Mouse (Mus musculus) spleen, postnatal 14 days (tissue): ENCODE results near the gene Akr1c13.
A peak's percentile ranks its signal among the peaks of the same experiment; 100 is the strongest.
"Not testable (repeated sequence)": the region's sequence is repeated elsewhere in the genome, so short reads cannot be mapped to it uniquely, and the experiment has no call there.

ENCODE experiments used
- DNase-seq, 2 experiments: peaks; one replicate each; pipeline ENCODE4 v3.0.0; 2021 to 2022; ENCODE audit warnings: low spot score in 2 of 2

The Akr1c13 gene

GRCm38 (mm10) chr13:4190904-4191303 lies at the start of gene Akr1c13:
Gene Akr1c13 (plus strand): TSS chr13:4191150.
- peak in 1 of 2 experiments; percentile 5 for DNase-seq

GRCm38 (mm10) chr13:4144261-4144660 lies 46.7 kb upstream of the Akr1c13 start:
- no peak for DNase-seq

- DNase-seq: no peak
These were observed 40.4 kb upstream of the Akr1c13 start, which contains the start of gene Akr1c18 for GRCm38 (mm10) chr13:4150518-4150917. Gene Akr1c18 (minus strand): TSS chr13:4150654.

GRCm38 (mm10) chr13:4152908-4153307 lies 38.0 kb upstream of the Akr1c13 start:
- no peak for DNase-seq

- DNase-seq: no peak
These were observed 37.4 kb upstream of the Akr1c13 start for GRCm38 (mm10) chr13:4153593-4153992.

- DNase-seq: no peak
These were observed 35.7 kb upstream of the Akr1c13 start for GRCm38 (mm10) chr13:4155286-4155685.

- DNase-seq: no peak
These were observed 22.9 kb upstream of the Akr1c13 start for GRCm38 (mm10) chr13:4168006-4168405.

GRCm38 (mm10) chr13:4172978-4173377 lies 18.0 kb upstream of the Akr1c13 start:
- DNase-seq: no peak

GRCm38 (mm10) chr13:4181321-4181720 lies 9.6 kb upstream of the Akr1c13 start:
- DNase-seq: not testable (repeated sequence)

GRCm38 (mm10) chr13:4183116-4183515 lies 7.8 kb upstream of the Akr1c13 start:
- no peak for DNase-seq

- not testable (repeated sequence) for DNase-seq
These were observed 4.1 kb upstream of the Akr1c13 start for GRCm38 (mm10) chr13:4186641-4187411.

- DNase-seq: no peak
These were observed 2.8 kb upstream of the Akr1c13 start for GRCm38 (mm10) chr13:4188174-4188573.

- DNase-seq: no peak
These were observed 1.6 kb downstream of the Akr1c13 start for GRCm38 (mm10) chr13:4192511-4192910.

- DNase-seq: no peak
These were observed 15.4 kb downstream of the Akr1c13 start for GRCm38 (mm10) chr13:4206147-4206903.

- DNase-seq: no peak
These were observed 20.8 kb downstream of the Akr1c13 start for GRCm38 (mm10) chr13:4211560-4212299.

GRCm38 (mm10) chr13:4212309-4212708 lies 21.4 kb downstream of the Akr1c13 start:
- no peak for DNase-seq

- not testable (repeated sequence) for DNase-seq
These were observed 24.5 kb downstream of the Akr1c13 start for GRCm38 (mm10) chr13:4215496-4215895.

- no peak for DNase-seq
These were observed 37.5 kb downstream of the Akr1c13 start, which contains the start of gene Akr1c19 for GRCm38 (mm10) chr13:4228441-4228840. Gene Akr1c19 (plus strand): TSS chr13:4228700.

GRCm38 (mm10) chr13:4230841-4231623 lies 40.1 kb downstream of the Akr1c13 start:
- no peak for DNase-seq

GRCm38 (mm10) chr13:4233135-4233534 lies 42.2 kb downstream of the Akr1c13 start:
- no peak for DNase-seq

- no peak for DNase-seq
These were observed 42.7 kb downstream of the Akr1c13 start for GRCm38 (mm10) chr13:4233536-4234172.
